Mouse (Mus musculus): ENCODE data around the gene Il12a.

GRCm38 (mm10) chr3:68713550-68713949 lies 23.1 kb downstream of the Il12a start:
- TF ChIP-seq POLR2A (IDR thresholded peaks at IDR 0.05; ENCODE audit: insufficient read depth, low read length) (no peak), CTCF (IDR thresholded peaks at IDR 0.05; ENCODE audit: low read depth, low read length) (no peak), EP300 (IDR thresholded peaks at IDR 0.05; ENCODE audit: insufficient read depth, low read depth, low read length) (no peak)

Data from ES-Bruce4 (cell line).